Mouse (Mus musculus): ENCODE measurements at regions not wholly inside any gene's neighbourhood (a gene's known extent, or its start where the extent isn't known, plus 50 kb on each side); places are given as distances from the start of the nearest gene placed in this dataset.

DNA sequence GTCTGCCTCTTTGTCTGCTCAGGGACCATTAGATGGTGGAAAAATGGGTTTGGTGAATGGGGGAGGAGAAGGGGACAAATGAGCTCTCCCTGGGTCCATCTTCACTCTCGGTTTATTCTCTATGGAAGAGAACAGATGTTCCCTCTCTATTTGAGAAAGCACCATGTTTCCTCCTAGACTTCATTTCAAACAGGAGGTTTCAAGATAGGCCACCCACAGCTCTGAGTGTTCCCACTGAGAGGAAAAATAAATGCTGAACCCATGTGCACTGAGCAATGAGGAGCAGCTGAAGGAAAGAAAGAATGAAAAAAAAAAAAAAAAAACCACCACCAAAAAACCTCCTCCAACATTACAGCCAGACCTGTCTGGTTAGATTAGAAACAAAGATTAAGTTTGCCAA, 799.2 kb downstream of the Kcnj2 start:
- no peak for DNase-seq

DNA sequence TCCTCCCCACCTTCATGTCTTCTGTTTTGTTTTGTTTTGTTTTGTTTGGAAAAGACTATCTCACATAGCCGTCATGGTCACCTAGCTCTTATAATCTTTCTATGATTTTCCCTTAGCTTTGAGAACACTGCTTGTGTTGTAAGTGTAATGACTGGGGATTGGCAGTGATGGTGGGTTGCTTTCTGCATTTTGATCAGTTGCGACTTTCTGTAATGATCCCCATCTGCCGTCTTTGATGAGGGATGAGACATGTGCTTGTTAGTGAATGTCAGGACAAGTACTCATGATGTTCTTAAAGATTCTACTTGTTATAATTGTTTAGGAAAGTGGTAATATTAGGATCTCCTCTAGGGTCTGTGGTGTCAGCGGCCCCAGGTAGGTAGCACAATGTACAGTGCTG, 809.4 kb downstream of the Kcnj2 start:
- no peak for DNase-seq

DNA sequence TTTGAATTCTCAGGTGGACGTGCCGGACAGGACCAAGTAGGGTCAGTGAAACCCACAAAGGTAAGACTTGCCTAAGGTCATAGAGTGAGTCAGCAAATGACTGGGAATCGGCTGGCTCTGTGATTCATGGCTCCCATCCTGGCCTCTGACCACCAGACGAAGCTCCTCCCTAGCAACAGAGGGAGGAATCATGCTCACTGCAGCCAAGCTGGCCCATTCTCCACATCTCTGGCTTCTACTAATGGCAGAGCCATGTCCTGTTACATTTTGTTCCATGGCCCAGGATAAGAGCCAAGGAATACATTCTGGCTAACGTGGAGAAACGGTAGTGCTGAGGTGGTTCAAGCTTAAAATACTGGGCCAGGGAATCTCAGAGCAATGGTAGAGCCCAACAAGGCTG, 814.2 kb downstream of the Kcnj2 start:
- no peak for DNase-seq

DNA sequence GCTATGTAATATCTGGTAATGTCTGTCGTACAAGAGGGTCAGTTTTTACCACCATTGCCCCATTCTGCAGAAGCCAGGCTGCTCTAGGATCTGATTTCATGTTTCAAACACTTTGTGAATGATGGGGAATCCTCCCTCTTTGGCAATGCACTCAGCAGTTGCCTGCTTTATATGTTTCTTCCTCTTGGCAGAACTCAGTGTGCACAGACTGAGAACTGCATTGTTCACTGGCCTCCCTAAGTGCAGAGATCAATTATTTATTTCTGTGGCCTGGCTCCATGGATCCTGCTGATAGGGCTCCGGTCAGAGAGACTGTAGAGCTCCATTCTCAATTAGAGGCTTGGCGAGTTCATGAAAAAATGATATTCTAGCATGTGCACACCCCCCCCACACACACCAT, 824.1 kb downstream of the Kcnj2 start:
- no peak for DNase-seq

DNA sequence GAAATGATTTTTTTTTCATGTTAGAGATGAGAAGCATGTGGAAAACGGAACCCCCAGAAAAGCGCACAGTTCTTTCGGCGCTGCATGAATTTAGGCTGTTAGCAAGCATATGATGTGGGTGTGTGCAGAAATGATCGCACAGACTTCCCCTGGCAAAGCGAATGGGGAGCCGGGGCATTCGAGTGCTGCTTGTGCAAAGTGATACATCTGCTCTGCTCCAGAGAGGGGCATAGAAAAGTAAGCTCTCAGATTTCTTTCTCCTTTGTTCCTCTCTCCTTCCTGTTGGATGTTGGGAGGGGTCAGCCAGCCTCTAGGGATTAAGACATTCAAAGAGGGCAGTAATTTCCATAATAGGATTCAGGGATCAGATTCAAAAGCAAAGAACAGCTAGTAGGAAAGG, 827.9 kb downstream of the Kcnj2 start:
- DNase-seq = no peak

DNA sequence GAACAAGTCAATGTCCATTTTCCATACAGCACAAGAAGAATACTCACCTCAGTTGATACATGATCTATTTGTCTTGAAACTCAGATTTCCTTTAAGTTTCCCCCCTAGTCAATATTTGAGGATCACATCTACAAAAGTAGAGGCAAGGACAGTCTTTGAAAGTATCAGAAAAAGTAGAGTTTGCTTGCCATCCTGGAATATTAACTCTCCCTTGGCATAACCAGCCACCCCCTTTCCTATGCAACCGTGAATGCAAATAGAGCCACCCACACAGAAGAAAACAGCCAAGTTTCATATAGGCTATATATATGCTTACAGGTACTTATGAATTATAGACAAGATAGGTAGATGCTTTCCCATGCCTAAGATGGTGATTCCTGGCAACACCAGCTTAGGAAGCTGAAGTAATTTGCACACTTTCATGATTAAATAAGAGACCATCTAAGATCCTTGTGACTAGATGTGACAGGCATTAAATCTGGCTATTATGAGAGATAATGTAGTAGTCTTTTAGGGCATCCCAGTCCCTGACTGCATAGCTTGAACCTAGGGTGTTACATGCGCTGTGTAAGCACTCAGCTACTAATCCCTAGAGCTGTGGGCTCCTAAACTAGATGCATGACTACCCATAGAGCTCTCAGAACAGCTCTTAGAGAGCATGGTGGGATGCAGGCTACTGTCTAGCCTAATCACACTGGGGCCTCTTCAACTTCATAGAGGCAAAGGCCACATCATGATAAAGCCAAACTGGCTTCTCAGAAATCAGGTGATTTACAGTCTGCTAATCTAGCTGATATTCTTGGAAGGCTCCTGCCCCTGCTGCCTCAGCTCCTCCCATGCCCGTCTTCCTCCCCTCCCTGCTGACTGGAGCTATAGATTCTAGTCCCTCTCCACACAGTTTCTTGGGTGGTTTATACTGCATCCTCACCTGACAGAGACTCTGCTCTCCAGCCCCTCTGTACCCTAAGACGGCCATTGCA, 829.5 kb downstream of the Kcnj2 start:
- DNase-seq = no peak

DNA sequence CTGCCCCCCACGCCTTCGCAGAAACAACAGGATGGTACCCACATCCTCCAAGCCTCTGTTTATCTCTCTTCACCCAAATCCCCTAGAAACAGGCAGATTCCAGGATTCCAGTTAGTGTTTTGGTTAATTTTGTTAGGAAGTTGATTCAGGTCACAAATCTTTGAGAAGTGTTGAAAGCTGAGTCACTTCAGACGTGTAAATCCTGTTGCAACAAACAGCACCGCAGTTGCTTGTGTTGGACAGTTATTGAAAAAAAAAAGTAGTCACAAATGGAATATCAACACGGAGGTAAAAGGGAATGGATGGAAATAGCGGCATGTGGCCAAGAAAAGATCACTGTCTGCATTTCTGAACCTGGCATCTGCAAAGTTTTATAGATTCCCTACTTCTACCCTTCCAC, 831.0 kb downstream of the Kcnj2 start:
- DNase-seq = no peak

DNA sequence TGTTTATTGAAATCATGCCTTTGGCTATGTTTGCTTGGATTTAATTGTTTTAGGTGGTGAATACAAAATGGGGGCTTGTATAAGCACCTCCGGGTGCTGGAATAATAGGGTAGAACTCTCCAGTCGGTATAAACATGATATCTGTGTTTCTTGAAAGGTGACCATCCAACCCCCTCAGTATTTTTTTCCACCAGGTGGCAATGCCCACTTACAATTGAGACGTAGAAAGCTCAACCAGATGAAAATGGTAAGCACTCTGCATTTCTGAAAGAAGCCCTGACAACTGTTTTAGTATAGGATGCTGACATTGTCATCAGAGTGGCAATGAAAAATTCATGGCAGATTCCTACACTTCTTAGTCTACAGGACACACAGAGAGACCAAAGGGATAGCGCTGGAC, 838.1 kb downstream of the Kcnj2 start:
- peak; percentile 41 for DNase-seq

DNA sequence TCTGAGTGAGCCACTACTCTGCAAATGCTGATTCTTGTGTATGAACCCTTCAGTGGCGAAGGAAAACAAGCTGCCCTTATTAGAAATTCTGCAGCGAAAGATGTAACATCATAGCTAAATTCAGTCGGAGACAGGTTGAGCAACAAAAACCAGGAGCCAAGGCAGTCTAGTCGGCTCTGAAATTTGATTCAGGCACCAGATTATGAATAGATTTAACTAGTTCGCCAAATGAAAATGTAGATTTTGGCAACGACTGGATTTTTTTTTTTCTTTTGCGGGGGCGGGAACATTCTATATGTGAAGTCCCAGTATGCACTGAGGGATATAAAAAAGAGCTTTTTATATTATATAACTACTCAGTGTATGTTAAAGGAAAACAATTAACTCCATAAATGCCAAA, 847.9 kb downstream of the Kcnj2 start:
- DNase-seq = no peak

DNA sequence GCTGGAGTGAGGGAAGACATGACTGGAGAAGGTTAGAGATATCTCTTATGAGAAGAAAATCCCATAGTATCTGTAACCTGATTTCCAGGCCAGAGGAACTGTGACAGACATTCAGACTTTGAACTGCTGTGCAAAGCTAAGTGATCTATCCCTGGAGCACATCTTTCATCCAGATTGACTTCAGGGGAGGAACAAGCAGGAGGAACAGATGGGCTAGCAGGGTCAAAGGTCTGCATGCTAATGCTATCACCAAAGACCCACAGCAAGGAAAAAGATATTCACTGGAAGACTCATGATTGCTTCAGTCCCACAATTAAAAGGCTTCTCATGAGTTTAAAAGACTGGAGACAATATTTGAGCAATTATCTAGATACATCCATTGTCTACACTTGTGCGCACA, 855.7 kb upstream of the Sox9 start:
- no peak for DNase-seq

DNA sequence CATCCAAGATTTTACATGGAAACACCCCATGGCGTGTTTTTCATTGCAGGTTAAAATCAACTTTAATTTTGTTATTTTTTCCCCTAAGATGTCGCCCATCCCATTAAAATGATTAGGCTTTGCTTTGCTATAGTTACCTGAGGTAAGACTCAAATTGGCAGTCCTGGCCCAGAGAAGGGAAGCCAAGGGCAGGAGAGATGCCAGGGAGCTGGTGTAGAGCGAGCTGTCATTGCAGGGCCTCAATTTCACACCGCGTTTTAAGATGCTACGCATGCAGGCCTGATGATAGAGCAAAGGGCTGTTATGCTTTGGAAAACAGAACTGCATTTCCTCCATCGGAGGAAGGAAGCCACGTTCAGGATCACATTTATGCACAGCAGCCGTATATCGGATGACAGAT, 852.7 kb upstream of the Sox9 start:
- DNase-seq = no peak

DNA sequence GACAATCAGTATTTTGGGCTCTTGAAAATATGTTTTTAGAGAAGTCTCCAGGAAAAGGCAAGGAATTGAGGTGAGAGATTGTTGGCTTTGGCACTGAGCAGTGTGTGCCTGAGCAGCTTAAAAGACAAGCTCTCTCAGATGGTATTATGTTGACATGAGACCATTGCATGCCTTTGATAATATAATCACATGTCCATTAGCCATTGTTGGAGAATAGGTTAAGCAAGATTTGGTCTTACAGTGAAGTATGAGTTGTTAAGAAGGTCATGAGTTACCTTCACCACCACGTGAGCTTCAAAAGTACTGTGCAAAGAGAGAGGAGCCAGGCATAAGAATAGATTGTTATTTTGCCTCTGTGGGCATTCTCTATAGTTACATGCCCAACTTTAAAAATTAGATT, 850.0 kb upstream of the Sox9 start:
- DNase-seq = no peak

DNA sequence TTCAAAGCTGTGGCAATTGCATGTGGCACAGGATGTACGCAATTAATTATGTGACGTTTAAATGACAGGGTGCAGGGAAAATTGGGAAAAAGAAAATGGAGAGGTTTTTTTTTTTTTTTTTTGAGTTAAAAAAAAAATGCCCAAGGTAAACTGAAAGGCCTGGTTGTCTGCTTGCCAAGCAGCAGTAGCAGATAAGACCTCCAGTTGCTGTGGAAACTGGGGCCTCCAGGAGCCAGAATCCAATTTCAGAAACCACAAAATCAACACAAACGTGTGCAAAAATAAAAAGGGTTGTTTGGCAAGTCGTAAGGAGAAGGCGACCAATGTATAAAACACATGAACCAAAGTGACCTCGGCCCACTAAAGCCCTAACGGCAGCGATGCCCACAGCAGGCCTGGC, 837.7 kb upstream of the Sox9 start:
- no peak for DNase-seq

DNA sequence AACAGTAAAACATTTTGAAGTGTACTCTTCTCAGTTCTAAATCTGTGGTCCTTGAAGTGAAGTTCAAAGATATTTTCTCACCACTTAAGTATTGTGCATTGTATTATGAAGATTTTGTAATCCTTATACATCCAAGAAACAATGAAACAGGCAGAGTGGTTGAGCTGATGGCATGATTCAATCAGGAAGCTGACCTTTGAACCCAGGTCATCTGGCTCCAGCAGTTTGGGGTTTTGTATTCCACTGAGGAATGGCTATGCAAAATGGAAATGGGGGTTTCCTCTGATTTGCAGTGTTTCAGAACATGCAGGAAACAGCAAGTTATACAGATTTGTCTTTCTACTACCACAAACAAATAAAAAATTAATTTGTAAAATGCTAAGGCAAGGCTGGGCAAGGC, 836.2 kb upstream of the Sox9 start:
- peak; percentile 6 for DNase-seq

DNA sequence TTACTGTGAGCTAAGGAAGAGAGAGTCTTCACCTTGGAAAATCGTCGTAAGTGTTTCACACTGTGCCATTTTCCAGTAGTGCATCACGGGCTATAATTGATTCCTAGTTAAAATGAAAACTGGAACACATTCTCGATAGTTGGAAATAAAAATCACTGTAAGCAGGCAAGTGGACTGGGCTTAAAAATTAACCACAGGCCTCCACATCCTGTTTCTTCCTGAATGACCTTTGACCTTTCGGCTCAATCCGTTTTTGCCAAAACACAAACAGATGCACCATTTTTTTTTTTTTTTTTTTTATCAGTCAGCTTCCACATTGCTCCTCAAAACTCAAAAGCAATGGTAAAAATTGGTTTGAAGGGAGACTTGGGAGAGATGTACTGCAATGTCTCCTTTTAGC, 834.4 kb upstream of the Sox9 start:
- peak; percentile 76 for DNase-seq

DNA sequence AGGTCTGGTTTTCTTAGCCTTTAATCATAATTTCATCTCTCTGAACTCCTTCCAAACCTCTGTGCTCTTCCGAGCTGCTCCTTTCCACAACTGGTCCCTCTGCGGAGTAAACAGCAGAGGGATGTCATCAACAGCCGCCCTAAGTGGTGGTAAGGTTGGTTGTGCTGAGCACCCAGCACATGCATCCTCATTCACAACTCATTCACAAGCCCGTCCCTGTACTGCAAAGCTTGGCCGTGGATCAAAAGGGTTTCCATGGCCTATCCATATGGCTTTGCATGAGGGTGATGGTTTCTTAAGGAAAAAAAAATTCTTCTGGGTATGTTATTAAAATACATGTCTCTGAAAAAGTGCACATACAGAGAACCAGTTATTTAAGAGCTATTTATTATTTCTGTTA, 828.6 kb upstream of the Sox9 start:
- no peak for DNase-seq

DNA sequence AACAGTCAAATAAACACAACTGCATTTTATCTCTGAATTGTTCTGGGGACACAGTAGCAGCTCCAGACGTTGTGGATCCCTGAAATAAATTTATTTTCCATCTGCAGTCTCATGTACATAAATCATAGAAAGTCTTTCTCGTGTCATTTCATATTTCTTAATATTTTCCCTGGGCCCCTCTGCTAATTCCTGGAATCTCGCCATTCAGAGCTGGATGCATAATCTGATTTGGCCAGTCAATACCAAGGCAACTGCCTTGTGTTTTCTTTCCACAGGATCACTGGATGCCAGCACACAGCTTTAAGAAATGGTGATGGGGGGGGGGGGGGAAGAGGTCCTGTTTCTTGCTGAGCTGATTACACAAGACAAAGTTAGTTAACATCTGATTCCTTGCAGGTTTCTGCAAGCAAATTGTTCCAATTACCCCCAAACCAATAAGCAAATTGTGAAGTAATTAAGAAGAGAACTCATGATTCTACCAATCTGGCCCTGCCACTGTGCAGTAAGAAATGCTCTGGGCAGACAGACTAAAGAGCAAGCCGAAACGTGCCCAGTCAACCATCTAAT, 824.2 kb upstream of the Sox9 start:
- no peak for DNase-seq

DNA sequence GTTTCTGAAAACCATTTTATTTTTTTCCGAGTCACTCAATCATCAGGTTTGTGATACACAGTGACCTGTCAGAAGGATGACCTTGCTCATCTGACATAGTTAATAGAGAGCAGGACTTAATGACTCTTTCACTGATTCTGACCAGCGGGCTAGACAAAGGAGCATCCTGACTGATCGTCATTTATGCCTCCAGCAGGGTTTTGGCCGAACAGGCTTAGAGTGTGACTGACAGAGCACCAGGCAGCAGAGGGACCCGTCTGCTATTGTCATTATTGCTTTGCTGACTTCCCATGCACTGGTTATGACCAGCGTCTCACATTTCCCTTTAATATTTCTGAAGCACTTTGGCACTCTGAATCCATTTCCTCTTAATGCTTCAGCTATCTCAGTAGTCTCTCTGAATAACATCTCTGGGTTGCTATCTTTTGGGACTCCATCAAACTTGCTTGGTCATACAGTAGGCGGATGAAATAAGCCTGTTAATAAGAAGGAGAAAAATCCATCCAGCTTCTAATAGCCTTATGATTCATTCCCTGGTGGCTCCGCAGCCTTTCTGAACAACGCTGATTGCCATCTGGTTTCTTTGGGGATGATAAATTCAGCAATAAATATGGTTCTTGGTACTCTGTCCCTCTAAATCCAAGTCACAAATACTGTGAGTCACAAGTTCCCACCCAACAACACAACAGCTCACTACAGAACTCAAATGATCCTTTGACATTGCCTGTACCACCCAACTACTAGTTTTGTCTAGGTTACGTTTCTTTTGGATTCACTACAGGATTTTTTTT, 820.8 kb upstream of the Sox9 start:
- no peak for DNase-seq

DNA sequence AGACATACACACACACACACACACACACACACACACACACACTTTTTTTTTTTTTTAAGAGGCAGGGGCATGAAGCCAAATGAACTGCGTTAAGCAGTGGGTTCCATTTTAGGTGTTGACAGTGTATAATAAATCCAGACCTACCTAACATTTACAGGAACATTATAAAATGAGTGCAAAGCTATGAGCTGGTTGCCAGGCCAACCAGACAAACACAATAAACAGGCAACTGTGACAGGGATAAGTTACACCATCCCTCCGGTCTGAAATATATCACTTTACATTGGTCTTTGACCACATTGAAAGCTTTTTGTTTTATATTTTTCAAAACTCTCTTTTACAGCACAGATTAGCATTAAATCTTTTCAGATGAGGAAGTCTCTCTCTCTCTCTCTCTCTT, 820.2 kb upstream of the Sox9 start:
- no peak for DNase-seq

DNA sequence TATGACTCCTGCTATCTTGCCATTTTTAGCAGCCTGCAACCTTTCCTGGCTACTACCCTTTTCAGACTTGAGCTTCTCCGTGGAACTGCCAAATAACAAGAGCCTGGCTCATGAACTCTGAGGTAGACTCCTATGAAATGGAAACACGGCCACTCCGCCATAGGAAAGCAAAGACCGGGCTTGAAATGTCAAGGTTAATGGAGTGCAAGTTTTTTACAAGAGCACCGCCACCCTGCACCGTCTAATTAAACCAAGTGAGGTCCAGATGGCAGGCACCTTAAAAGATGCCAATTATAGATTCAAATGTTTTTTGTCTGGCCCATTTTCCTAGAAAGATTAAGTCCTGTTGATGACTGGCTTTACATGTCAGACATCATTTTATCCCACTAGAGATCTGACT, 818.0 kb upstream of the Sox9 start:
- DNase-seq = no peak

DNA sequence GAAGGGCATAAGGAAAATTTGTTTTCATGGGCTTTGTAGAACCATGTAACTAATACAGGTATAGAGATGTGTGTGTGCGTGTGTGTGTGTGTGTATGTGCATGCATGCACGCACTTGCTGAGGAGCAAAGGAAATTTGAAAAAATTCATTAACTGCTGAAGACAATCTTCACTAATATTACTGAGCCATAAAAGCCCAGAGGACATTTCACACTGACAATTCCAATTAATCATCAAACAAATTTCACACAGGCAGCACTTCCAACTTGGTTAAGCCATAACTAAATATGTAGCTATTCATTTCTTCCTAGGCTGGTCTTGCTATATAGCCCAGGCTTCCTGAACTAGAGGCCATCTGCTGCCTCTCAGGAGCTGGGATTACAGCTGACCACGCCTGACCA, 815.6 kb upstream of the Sox9 start:
- DNase-seq = peak; percentile 31

DNA sequence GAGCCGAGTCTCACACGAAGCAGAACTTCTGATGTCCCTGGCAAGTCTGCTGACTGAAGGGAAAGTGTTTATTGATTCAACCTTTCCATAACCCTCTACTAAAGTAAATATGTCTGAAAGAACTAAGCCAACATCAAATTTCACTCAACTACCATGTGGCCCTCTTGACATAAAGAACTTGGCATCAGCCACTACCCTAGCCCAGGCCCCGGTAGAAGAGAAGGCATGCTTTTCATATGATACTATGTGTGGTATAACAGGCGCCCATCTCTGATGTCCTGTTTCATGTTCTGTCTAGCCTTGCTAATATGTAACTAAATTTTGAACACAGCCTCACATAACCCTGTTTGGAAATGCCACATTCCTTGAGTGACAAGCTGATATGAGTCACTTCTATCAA, 811.0 kb upstream of the Sox9 start:
- DNase-seq = no peak

DNA sequence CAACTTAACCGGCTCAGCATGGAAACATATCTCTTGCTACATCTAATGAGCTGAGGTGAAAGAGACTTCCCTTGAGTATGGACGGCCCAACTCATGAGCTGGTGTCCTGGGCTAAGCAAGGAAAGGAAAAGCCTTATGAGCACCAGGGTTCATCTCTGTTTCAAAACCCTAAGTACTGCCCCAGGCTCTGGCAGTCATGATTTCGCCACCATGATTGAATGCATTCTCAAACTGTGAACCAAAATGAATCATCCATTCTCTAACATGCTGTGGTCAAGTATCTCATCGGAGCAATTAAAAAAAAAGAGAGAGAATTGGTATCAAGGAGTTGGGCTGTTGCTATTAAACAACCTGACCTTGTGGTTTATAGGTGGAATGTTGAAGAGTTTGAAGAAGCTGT, 803.4 kb upstream of the Sox9 start:
- DNase-seq = no peak

DNA sequence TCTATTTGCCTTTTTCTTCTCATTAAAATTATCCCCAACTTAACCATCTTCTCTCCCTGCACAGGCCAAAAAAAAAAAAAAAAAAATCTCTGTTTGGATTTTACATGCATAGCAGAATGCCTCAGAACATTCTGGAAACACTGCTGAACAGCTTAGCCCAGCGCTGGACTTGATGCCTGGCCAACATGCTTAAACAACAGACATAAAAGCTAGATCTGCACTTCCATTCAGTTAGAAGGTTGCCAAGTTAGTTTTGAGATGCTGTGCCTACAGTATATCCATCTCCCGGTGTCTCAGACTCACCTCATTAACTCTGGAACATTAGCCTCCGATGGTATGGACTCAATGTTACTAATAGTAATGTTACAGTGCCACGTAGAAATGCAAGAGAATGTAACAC, 785.6 kb upstream of the Sox9 start:
- no peak for DNase-seq
